Mouse (Mus musculus) CH12.LX (cell line): ENCODE measurements at regions not wholly inside any gene's neighbourhood (a gene's known extent, or its start where the extent isn't known, plus 50 kb on each side); places are given as distances from the start of the nearest gene placed in this dataset.
A peak's percentile ranks its signal among the peaks of the same experiment; 100 is the strongest.

Experiments
- DNase-seq: peaks from one replicate; pipeline ENCODE4 v3.0.0-alpha.2; 2013; ENCODE audit errors: extremely low read depth
- H3K27ac ChIP-seq: 2 replicates; pipeline ENCODE4 v1.5.1; 2012; ENCODE audit warnings: low read depth, mild to moderate bottlenecking, control low read depth, moderate library complexity; ENCODE audit not compliant: insufficient read depth
- H3K27me3 ChIP-seq: replicated peaks from 2 replicates; pipeline ENCODE3; 2012; ENCODE audit warnings: inconsistent platforms
- H3K36me3 ChIP-seq, 2 experiments: replicated peaks in 1 of 2; 2 replicates each; pipeline versions ENCODE3 to v1.6.1; 2012; ENCODE audit warnings: inconsistent platforms in 1 of 2, low read length in 1 of 2, mild to moderate bottlenecking in 1 of 2, mixed read lengths in 1 of 2, moderate library complexity in 1 of 2; ENCODE audit not compliant: control insufficient read depth in 1 of 2, insufficient read depth in 1 of 2
- H3K4me1 ChIP-seq, 2 experiments: 2 replicates each; pipeline ENCODE4 v1.6.1; 2012; ENCODE audit warnings: inconsistent platforms in 1 of 2, moderate library complexity in 1 of 2; ENCODE audit not compliant: insufficient read depth in 2 of 2, control insufficient read depth in 1 of 2
- H3K4me2 ChIP-seq: 2 replicates; pipeline ENCODE4 v1.6.1; 2012; ENCODE audit warnings: low read depth, mild to moderate bottlenecking, control low read depth; ENCODE audit not compliant: poor library complexity, insufficient read depth, severe bottlenecking
- H3K4me3 ChIP-seq, 3 experiments: fragments of 150-350 bp in 1 of 3; sonication (generic) in 1 of 3; replicated peaks in 1 of 3; 2 replicates each; pipeline versions ENCODE3 to v1.5.1; 2011 to 2012; ENCODE audit warnings: low read depth in 2 of 3, low read length in 2 of 3, mild to moderate bottlenecking in 2 of 3, moderate library complexity in 2 of 3, control low read depth in 1 of 3, improper control_type of control experiment in 1 of 3, inconsistent platforms in 1 of 3, mixed read lengths in 1 of 3; ENCODE audit not compliant: poor library complexity in 1 of 3
- H3K79me2 ChIP-seq: replicated peaks from 2 replicates; pipeline ENCODE4 v1.6.1; 2012; ENCODE audit warnings: mild to moderate bottlenecking, moderate library complexity; ENCODE audit not compliant: control insufficient read depth, poor library complexity, insufficient read depth, severe bottlenecking; ENCODE audit errors: extremely low read depth
- H3K9ac ChIP-seq: 2 replicates; pipeline ENCODE4 v1.6.1; 2012; ENCODE audit warnings: low read depth, mild to moderate bottlenecking, control low read depth, moderate library complexity; ENCODE audit not compliant: insufficient read depth
- H3K9me3 ChIP-seq: replicated peaks from 2 replicates; pipeline ENCODE3; 2012; ENCODE audit warnings: low read length, inconsistent platforms, mixed read lengths
- CHD2 ChIP-seq: IDR thresholded peaks from 2 replicates; pipeline ENCODE4 v1.6.1; 2011; ENCODE audit warnings: low read length, improper control_type of control experiment
- CTCF ChIP-seq, 2 experiments: IDR thresholded peaks in 1 of 2; conservative IDR thresholded peaks in 1 of 2; 2 replicates each; pipeline ENCODE4 v1.5.1; 2011 to 2012; ENCODE audit warnings: low read depth in 2 of 2, low read length in 2 of 2, improper control_type of control experiment in 1 of 2, inconsistent platforms in 1 of 2, mild to moderate bottlenecking in 1 of 2, moderate library complexity in 1 of 2
- JUND ChIP-seq: conservative IDR thresholded peaks from 2 replicates; pipeline ENCODE4 v1.6.1; 2011; ENCODE audit warnings: low read depth, low read length, improper control_type of control experiment
- MAX ChIP-seq: IDR thresholded peaks from 2 replicates; pipeline ENCODE4 v1.6.1; 2011; ENCODE audit warnings: low read length, improper control_type of control experiment
- MEF2A ChIP-seq: IDR thresholded peaks from 2 replicates; pipeline ENCODE4 v1.6.1; 2014; ENCODE audit warnings: low read depth, mild to moderate bottlenecking, inconsistent platforms, low read length, improper control_type of control experiment, borderline replicate concordance
- MXI1 ChIP-seq: IDR thresholded peaks from 2 replicates; pipeline ENCODE4 v1.6.1; 2011; ENCODE audit warnings: mild to moderate bottlenecking, low read depth, low read length, improper control_type of control experiment
- RAD21 ChIP-seq: IDR thresholded peaks from 2 replicates; pipeline ENCODE4 v1.6.1; 2011; ENCODE audit warnings: low read depth, mild to moderate bottlenecking, low read length, improper control_type of control experiment, moderate library complexity
- RCOR1 ChIP-seq: conservative IDR thresholded peaks from 2 replicates; pipeline ENCODE4 v1.6.1; 2012; ENCODE audit warnings: low read depth, mild to moderate bottlenecking, inconsistent platforms, low read length, improper control_type of control experiment
- SMC3 ChIP-seq: IDR thresholded peaks from 2 replicates; pipeline ENCODE4 v1.6.1; 2011; ENCODE audit warnings: low read depth, low read length, improper control_type of control experiment
- dilution Hi-C: fragments of 300-500 bp; cut with MboI; formaldehyde crosslinking; loops from 2 replicates; pipeline ENCODE4 v1.14.3; 2020; ENCODE audit warnings: low sequenced_read_pairs; ENCODE audit not compliant: extremely low pct_unique_long_range_greater_than_20kb, extremely low pct_ligation_motif_present
- in situ Hi-C: fragments of 300-500 bp; cut with MboI; formaldehyde crosslinking; loops from 3 replicates; pipeline ENCODE4 v1.14.3; 2019; ENCODE audit warnings: low sequenced_read_pairs, low pct_ligation_motif_present, low pct_unique_long_range_greater_than_20kb, mixed read lengths

GRCm38 (mm10) chr13:39011696-39012095 is 51.0 kb upstream of the Slc35b3 start:
- Histone ChIP-seq H3K9ac (no peak overlapping the region), H3K4me1 (peaks cover 0 to 6% of the 10 kb centered on the region in 2 experiments; a peak in 2 of 4 replicates), H3K27me3 (no peaks in the 10 kb centered on the region), H3K36me3 (no peaks in the 10 kb centered on the region), H3K27ac (no peak overlapping the region), H3K9me3 (no peaks in the 10 kb centered on the region), H3K4me2 (no peak overlapping the region), H3K79me2 (no peaks in the 10 kb centered on the region)
- peak; percentile 70 for DNase-seq
- in situ Hi-C loops: loop anchor here (25.0 kb wide), 1 partner anchor 324 kb away; no protein-coding TSS in a partner anchor
- dilution Hi-C loops: no loop called here
- TF ChIP-seq RAD21: peak; percentile 79
- no peak for TF ChIP-seq MEF2A
- peak; percentile 81 to 93 for TF ChIP-seq CTCF (conservative IDR thresholded peaks at IDR 0.05 in 1 of 2, IDR thresholded peaks at IDR 0.05 in 1 of 2; ENCODE audit: low read depth in 2 of 2, low read length in 2 of 2)
- no peak for TF ChIP-seq MXI1
- TF ChIP-seq CHD2: no peak
- no peak for TF ChIP-seq RCOR1
- TF ChIP-seq JUND: no peak
- TF ChIP-seq SMC3: peak; percentile 80
- TF ChIP-seq MAX: no peak
- TF ChIP-seq, all 38 proteins: peak for 3
- H3K4me3 ChIP-seq: peak overlapping the region in 1 of 3 experiments; percentile 38
